Mouse (Mus musculus) liver, embryonic 14.5 days (tissue): ENCODE measurements around the gene 4931406P16Rik.

ENCODE experiments used
- CTCF ChIP-seq: IDR thresholded peaks from 2 replicates; pipeline ENCODE4 v1.5.1; 2016; ENCODE audit warnings: antibody characterized with exemption, low read depth, control low read depth
- EP300 ChIP-seq: IDR thresholded peaks from 2 replicates; pipeline ENCODE4 v1.6.1; 2016; ENCODE audit warnings: antibody characterized with exemption, low read depth

GRCm38 (mm10) chr7:34229691-34230111 is 83.7 kb downstream of the 4931406P16Rik start:
- TF ChIP-seq EP300 (no peak), CTCF (no peak)
